Mouse (Mus musculus) heart, embryonic 16.5 days (tissue): ENCODE data around the gene Clcn6. TPM values are rescaled to one million over a fixed set of nuclear protein-coding genes. Genes with fewer than 3 reads are reported as not detected.

Experiments
- ATAC-seq: fragments of 200-750 bp; cut with Nextera tagmentation; replicated peaks from 2 replicates; pipeline ENCODE4 v1.8.0; 2017; ENCODE audit warnings: moderate number of reproducible peaks; ENCODE audit not compliant: insufficient read depth, low FRiP score; ENCODE audit errors: extremely low read depth
- H3K27ac ChIP-seq: fragments of 300-500 bp; sonication (generic); 2 replicates; pipeline ENCODE4 v1.5.1; 2014; ENCODE audit warnings: mild to moderate bottlenecking, low read length, control low read depth, moderate library complexity
- H3K27me3 ChIP-seq: fragments of 300-500 bp; sonication (generic); 2 replicates; pipeline ENCODE4 v1.6.1; 2014; ENCODE audit warnings: low read length, mixed read lengths; ENCODE audit not compliant: control insufficient read depth, insufficient read depth
- H3K36me3 ChIP-seq: fragments of 300-500 bp; sonication (generic); 2 replicates; pipeline ENCODE4 v1.6.1; 2014; ENCODE audit not compliant: control insufficient read depth, insufficient read depth
- H3K4me1 ChIP-seq: fragments of 300-500 bp; sonication (generic); 2 replicates; pipeline ENCODE4 v1.6.1; 2014; ENCODE audit warnings: low read length, mixed read lengths; ENCODE audit not compliant: control insufficient read depth, insufficient read depth
- H3K4me2 ChIP-seq: fragments of 300-500 bp; sonication (generic); 2 replicates; pipeline ENCODE4 v1.6.1; 2014; ENCODE audit warnings: low read depth, mild to moderate bottlenecking, control low read depth, low read length
- H3K4me3 ChIP-seq: fragments of 300-500 bp; sonication (generic); 2 replicates; pipeline ENCODE4 v1.5.1; 2014; ENCODE audit warnings: mild to moderate bottlenecking, control low read depth, low read length
- H3K9ac ChIP-seq: fragments of 300-500 bp; sonication (generic); 2 replicates; pipeline ENCODE4 v1.6.1; 2014; ENCODE audit warnings: low read length, control low read depth
- H3K9me3 ChIP-seq: fragments of 300-500 bp; sonication (generic); replicated peaks from 2 replicates; pipeline ENCODE4 v1.6.1; 2016; ENCODE audit warnings: low read length; ENCODE audit not compliant: control insufficient read depth
- WGBS: fragments of 180-500 bp; shearing (Covaris S2); extraction: QIAGEN DNeasy Blood & Tissue Kit; methylation state at CpG from one replicate; pipeline ENCODE4 v1.1.7; 2014; 5-methylcytosine and 5-hydroxymethylcytosine counted together
- polyA plus RNA-seq: library from polyadenylated mRNA; unstranded; fragments of >200 nt; fragmentation: Nextera tagmentation; extraction: Ambion mirVana; gene quantifications from 2 replicates; pipeline ENCODE4 v1.2.1, GENCODE M21; 2015

Clcn6 gene
- 6.8 and 7.1 TPM in 2 replicates for polyA plus RNA-seq

DNA sequence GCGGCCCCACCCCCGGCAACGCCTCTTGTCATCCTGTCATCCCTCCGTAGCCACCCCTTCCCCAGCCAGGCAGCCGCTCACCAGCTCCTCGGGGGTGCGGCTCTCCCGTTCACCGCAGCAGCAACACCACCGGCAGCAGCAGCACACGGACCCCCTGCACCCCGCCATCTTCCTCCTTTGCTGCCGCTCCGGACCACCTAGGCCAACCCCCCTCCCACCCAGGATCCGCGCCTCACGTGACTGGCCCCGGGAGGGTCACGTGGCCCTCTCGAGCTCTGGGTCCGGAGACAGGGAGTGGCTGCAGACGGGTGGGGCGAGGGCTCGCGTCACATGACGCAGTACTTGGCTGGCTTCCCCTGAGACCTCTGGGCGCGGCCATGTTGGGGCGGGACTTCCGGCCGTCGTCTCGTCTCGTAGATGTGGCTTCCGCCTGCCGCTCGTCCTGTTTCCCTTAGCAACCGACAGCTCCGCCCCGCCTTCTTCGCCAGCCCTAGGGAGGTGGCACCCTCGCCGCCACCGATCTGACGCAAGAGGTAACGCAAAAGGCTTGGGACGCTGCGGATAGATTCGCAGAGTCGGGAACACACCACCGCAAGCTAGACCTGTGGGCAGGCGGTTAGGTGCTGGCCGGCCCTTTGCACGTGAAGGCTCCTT is at the start of gene Clcn6, which contains the start of gene Mthfr:
Gene Clcn6 (minus strand): TSS at position 222 of the 654 bp plus-strand sequence.
Gene Mthfr (plus strand): TSS at position 478 of the 654 bp plus-strand sequence.
- Histone ChIP-seq H3K4me1 (peaks cover 30% of the 10 kb centered on the region), H3K9ac (peak within 1 kb of the TSS; percentile 82), H3K27ac (peak within 1 kb of the TSS; percentile 87), H3K27me3 (no peaks in the 10 kb centered on the region), H3K4me3 (peak within 1 kb of the TSS; percentile 84), H3K4me2 (peak within 1 kb of the TSS; percentile 88), H3K9me3 (no peaks in the 10 kb centered on the region), H3K36me3 (peaks cover 3% of the 10 kb centered on the region; the same call in 1 of the 2 replicates)
- peak; percentile 93 for ATAC-seq
- under 1% methylated on average over 54 of the region's 54 CpGs for WGBS

DNA sequence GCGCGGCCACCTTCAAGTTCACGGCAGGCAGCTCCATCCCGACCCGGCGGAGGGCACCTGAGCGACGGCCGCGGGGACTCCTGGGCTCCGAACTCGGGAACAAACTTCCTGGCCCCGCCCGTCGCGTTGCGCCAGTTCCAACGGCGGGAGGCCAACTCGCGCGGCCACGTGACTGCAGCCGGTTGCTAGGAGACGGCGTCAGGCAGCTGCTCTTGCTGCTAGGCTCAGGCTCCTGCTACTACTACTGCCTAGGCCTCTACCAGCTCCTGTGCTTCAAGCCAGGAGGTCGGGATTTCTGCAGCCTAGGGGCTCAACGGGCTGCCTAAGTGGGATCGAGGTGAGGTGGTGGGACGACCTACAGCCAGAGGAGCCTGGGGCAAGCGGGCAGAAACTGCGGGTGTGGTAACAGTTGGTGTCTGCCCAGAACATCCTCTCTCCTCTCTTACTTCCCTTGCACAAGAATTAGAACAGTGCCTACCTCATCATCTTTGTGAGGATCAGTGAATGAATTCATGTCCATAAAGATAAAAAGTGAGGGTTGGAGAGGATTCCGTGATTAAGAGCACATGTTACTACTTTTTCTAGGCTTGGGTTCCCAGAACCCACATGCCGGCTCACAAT is 49.4 kb upstream of the Clcn6 start, which contains the start of gene Agtrap:
Gene Agtrap (minus strand): TSS at position 125 of the 621 bp plus-strand sequence.
- H3K4me2 ChIP-seq: peak within 1 kb of the TSS; percentile 68
- no peaks in the 10 kb centered on the region for H3K9me3 ChIP-seq
- H3K27me3 ChIP-seq: no peaks in the 10 kb centered on the region
- 6% methylated on average over 34 of the region's 34 CpGs for WGBS
- ATAC-seq: peak; percentile 88
- peaks cover 38% of the 10 kb centered on the region for H3K4me1 ChIP-seq
- H3K4me3 ChIP-seq: peak within 1 kb of the TSS; percentile 89
- H3K36me3 ChIP-seq: no peaks in the 10 kb centered on the region
- peak within 1 kb of the TSS; percentile 92 for H3K9ac ChIP-seq
- peak within 1 kb of the TSS; percentile 85 for H3K27ac ChIP-seq

DNA sequence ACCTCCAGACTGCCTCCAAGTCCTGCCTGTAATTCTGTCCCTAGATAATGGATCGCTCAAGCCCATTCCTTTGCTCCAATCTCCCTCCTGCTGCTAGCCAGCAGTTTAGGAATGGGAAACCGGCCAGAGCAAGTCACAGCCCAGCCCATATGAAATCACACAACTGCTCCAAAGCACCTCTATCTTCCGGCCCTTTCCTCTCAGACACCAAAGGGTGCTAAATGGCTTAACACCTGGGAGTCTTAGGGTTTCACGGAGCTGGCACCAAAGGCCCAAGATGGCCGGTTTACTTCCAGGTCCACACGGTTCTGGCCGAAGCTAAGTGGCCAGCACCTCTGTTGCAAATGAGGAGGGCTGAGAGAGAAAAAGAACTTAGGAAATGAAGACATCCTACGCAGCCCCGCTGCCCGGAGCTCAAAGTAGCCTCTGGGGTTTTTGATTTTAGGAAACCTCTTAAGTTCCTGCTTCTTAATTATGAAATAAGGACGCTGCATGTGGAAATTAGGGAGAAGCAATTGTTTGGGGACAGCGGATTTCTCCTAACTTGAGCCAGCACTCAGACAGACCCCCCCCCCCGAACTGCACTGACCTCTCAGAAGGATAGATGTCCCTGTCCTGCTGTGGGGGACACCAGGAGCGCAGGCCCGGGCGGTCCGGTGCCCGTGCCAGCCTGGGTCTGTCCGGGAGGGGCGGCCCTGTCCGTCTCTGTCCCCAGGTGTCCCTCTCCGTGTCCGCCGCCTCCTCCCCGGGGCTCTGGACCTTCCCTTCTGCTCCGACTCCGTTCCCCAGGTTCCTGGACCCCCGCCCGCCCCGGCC is 48.7 kb upstream of the Clcn6 start:
- Histone ChIP-seq H3K9ac (peak overlapping the region; percentile 92), H3K4me1 (peaks cover 42% of the 10 kb centered on the region), H3K4me3 (peak overlapping the region; percentile 89), H3K36me3 (no peaks in the 10 kb centered on the region), H3K4me2 (peak overlapping the region; percentile 68), H3K9me3 (no peaks in the 10 kb centered on the region), H3K27me3 (no peaks in the 10 kb centered on the region), H3K27ac (peak overlapping the region; percentile 85)
- 3% methylated on average over 29 of the region's 30 CpGs for WGBS
- ATAC-seq: peak; percentile 46

DNA sequence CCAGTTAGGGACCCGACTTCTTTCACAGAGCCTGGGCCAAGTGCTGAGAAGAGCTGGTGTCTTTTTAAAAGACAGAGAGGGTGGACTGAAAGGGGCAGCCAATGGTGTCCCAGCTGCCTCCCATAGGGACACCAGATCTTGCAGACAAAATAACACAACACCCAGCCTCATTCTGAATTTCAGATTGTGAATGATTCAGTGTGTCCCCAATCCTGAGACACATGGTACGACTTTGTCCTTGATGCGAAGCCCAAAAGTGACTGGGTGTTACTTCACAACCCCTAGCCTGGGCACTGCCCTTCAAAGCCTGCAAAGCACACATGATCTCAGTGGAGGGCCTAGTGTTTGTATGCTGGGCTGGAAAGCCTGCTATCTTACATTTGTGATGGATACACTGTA is 47.3 kb upstream of the Clcn6 start:
- H3K4me1 ChIP-seq: peaks cover 42% of the 10 kb centered on the region
- H3K9ac ChIP-seq: no peak overlapping the region; the same call in none of the 2 replicates
- no peak overlapping the region for H3K27ac ChIP-seq
- H3K4me2 ChIP-seq: no peak overlapping the region
- no peak overlapping the region for H3K4me3 ChIP-seq
- peaks cover 5% of the 10 kb centered on the region; the same call in 1 of the 2 replicates for H3K36me3 ChIP-seq
- no peaks in the 10 kb centered on the region for H3K27me3 ChIP-seq
- H3K9me3 ChIP-seq: no peaks in the 10 kb centered on the region
- ATAC-seq: no peak
- 74% methylated on average over 3 of the region's 3 CpGs for WGBS

DNA sequence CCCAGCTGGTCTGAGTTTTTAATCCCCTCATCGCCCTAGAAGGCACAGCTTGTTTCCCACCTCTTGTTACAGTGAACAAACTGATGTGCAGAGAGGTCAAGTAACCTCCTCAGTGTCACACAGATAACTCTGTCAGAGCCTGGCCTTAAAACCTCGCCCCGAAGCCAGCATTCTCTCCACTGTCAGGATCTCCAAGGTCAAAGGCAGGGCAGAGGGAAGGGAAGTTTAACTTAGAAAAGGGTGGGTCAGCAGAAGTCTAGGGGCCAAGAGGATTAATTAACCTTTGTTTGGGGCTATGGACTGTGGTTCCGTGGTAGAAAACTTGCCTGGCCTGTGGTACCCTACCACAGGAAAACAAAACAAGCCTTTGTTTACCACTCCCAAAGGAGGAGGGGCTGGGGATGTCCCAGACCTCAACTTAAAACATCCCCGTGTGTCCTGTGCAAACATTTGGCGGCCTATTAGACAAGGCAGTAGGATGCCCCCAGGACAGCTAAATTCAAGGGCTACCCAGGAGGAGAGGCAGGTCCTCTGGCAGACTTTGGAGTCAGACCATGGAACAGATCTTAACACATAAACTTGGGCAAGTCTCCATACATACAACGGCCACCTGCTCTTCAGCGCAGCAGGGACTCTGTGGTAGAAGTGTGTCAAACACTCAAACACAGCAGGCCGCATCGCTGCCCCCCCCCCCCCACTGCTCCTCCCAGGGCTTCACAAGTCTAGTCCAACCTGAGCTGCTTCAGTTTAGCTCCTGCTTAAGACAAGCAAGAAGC is 46.7 kb upstream of the Clcn6 start:
- Histone ChIP-seq H3K4me1 (peaks cover 42% of the 10 kb centered on the region), H3K9ac (peak overlapping the region; percentile 36), H3K4me2 (no peak overlapping the region), H3K36me3 (peaks cover 7% of the 10 kb centered on the region; the same call in 1 of the 2 replicates), H3K9me3 (no peaks in the 10 kb centered on the region), H3K27me3 (no peaks in the 10 kb centered on the region), H3K27ac (no peak overlapping the region), H3K4me3 (no peak overlapping the region)
- 53% methylated on average over 10 of the region's 10 CpGs for WGBS
- ATAC-seq: no peak

DNA sequence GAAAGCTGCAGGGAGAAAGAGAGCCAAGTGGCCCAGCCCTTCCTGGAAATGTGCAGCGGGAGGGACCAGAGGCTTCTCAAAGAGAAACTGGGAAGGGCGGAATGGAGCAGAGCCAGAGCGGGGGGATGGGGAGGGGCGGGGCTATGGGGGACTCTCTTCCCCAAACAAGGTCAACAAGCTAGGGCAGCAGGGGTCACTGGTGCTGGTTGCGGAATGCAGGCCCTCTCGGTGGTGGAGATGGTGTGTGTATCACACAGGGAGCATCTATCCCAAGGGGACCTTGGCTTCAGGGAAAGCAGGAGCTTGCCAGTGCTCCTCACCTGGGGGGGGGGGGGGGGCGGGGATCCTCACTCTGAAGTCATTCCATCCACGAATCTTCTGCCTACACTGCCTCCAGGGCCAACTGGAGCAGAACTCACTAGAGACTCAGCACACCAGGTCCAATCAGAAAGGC is 45.7 kb upstream of the Clcn6 start:
- Histone ChIP-seq H3K9me3 (no peaks in the 10 kb centered on the region), H3K27ac (peak overlapping the region; percentile 32; the same call in 1 of the 2 replicates), H3K4me3 (no peak overlapping the region), H3K9ac (no peak overlapping the region), H3K4me2 (no peak overlapping the region), H3K27me3 (no peaks in the 10 kb centered on the region), H3K36me3 (peaks cover 17% of the 10 kb centered on the region; the same call in 1 of the 2 replicates), H3K4me1 (peaks cover 42% of the 10 kb centered on the region)
- ATAC-seq: no peak
- WGBS: 19% methylated on average over 7 of the region's 8 CpGs

DNA sequence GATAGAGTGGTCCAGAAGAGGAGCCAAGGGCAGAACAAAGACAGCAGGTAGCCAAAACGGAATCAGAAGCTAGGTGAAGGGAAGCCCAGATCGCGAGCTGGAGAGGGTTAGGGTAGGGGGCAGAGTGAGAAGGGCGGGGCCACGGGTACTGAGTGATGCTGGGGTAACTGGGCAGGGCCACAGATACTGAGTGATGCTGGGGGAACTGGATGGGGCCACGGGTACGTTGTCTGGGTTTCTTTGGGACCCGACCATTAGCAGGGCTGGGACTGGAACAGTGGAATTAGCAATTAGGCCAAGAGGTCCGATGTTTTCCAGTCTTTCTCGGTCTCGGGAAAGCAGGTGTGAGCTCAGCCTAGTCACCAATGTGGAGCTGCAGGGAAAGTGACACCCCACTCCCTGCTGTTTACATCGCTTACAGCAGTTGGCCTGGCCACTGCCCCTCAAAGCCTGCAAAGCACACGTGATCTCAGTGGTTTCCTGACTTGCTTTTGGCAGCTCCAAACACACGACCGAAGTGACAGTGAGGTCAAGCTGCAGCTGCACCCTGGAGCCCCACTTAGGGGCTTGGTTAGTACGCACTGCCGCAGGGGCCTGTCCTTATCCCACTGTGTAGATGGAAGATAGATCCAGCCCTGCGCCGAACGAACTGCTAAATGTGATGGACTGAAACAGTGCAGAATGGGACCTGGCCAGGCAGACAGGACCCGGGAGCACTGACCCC is 44.7 kb upstream of the Clcn6 start:
- Histone ChIP-seq H3K9ac (peak overlapping the region; percentile 31; the same call in 1 of the 2 replicates), H3K4me2 (0 out of 2 replicates have a peak overlapping the region, but pooled peaks have one; percentile 6), H3K27ac (peak overlapping the region; percentile 30; the same call in 1 of the 2 replicates), H3K4me3 (no peak overlapping the region), H3K4me1 (peaks cover 42% of the 10 kb centered on the region), H3K9me3 (no peaks in the 10 kb centered on the region), H3K36me3 (peaks cover 19% of the 10 kb centered on the region; the same call in 1 of the 2 replicates), H3K27me3 (no peaks in the 10 kb centered on the region)
- ATAC-seq: no peak
- 49% methylated on average over 21 of the region's 21 CpGs for WGBS
